Mouse (Mus musculus): ENCODE results near the gene Patl2. TPM values are rescaled to one million over a fixed set of nuclear protein-coding genes. Genes with fewer than 3 reads are reported as not detected.

The Patl2 gene
- polyA plus RNA-seq, 1 experiment from 2014 or later: not detected

DNA sequence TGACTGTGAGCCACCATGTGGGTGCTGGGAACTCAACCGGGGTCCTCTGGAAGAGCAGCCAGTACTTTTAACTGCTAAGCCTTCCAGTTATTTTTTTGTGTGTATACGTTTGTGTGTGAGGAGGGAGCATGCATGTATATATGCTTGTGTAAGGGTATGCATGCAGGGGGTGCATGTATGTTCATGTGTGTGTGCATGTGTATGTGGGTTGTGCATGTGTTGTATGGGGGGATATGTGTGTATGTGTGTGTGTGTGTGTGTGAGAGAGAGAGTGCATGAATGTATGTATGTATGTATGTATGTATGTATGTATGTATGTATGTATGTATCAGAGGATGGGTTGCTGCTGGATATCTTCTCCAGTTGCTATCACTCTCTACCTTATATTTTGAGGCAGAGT is 31.5 kb downstream of the Patl2 start:
- Histone ChIP-seq H3K9ac (replicated peaks) (no peak overlapping the region), H3K27ac (no peak overlapping the region), H3K9me3 (no peaks in the 10 kb centered on the region), H3K36me3 (peaks cover 20% of the 10 kb centered on the region; the same call in 1 of the 2 replicates), H3K27me3 (no peaks in the 10 kb centered on the region), H3K4me1 (replicated peaks) (no peaks in the 10 kb centered on the region), H3K4me2 (no peak overlapping the region), H3K4me3 (replicated peaks) (no peak overlapping the region)
- no peak for ATAC-seq (ENCODE audit: insufficient number of reproducible peaks, insufficient read depth, low FRiP score, low TSS enrichment, low read depth)
- 94% methylated on average over 2 of the region's 2 CpGs for WGBS

DNA sequence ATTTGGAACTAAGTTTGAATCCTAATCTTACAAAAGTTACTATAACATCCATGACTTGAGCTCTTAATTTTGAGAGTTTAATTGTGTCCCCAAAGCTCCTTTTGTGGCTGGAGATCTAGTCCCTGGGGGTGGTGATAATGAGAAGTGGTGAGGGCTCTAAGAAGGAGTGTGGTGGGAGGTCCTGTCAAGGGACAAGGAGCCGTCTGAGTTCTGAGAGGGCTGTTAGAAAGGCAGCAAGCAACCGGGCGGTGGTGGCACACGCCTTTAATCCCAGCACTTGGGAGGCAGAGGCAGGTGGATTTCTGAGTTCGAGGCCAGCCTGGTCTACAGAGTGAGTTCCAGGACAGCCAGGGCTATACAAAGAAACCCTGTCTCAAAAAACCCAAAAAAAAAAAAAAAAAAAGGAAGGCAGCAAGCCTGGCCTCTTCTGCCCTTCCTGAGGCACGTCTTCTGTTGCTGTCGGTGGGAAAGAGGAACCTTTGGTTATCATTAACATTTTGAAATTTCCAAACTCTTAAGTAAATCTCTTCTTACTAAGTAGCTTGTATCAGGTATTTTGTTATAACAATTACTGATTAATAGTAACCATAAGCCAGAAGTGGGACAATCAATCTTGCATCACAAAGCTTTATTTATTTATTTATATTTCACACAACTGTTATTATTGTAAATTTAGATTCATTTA is 32.2 kb downstream of the Patl2 start:
- Histone ChIP-seq H3K4me2 (no peak overlapping the region), H3K4me1 (replicated peaks) (no peaks in the 10 kb centered on the region; the same call in 1 of the 2 replicates), H3K4me3 (replicated peaks) (no peak overlapping the region), H3K27me3 (no peaks in the 10 kb centered on the region), H3K27ac (no peak overlapping the region), H3K36me3 (peaks cover 20% of the 10 kb centered on the region; the same call in 1 of the 2 replicates), H3K9me3 (no peaks in the 10 kb centered on the region), H3K9ac (replicated peaks) (no peak overlapping the region)
- no peak for ATAC-seq (ENCODE audit: insufficient number of reproducible peaks, insufficient read depth, low FRiP score, low TSS enrichment, low read depth)
- 85% methylated on average over 7 of the region's 7 CpGs for WGBS

DNA sequence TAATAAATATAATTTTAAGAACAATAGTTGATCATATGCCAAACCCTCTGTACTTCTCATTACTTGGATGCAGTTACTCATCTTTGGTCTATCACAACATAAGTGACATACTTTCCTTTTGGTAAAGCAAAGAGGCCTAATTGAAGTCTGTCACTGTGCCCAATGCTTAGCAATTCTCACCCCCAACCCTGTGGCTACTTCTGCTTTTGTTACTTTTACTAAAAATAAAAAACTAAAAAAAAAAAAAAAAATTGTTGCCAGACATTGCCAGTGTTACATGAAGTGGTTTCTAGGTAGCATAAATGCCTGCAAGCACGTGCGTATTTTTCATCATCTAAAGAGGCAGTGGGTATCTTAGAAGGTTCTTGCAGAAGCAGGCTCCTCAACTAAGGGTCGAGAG is 33.1 kb downstream of the Patl2 start:
- H3K27me3 ChIP-seq: no peaks in the 10 kb centered on the region
- peaks cover 20% of the 10 kb centered on the region; the same call in 1 of the 2 replicates for H3K36me3 ChIP-seq
- H3K4me2 ChIP-seq: no peak overlapping the region
- no peak for ATAC-seq (ENCODE audit: insufficient number of reproducible peaks, insufficient read depth, low FRiP score, low TSS enrichment, low read depth)
- H3K9me3 ChIP-seq: no peaks in the 10 kb centered on the region
- no peaks in the 10 kb centered on the region; the same call in 1 of the 2 replicates for H3K4me1 ChIP-seq (replicated peaks)
- H3K4me3 ChIP-seq (replicated peaks): no peak overlapping the region
- no peak overlapping the region for H3K27ac ChIP-seq
- 81% methylated on average over 3 of the region's 3 CpGs for WGBS
- no peak overlapping the region for H3K9ac ChIP-seq (replicated peaks)

DNA sequence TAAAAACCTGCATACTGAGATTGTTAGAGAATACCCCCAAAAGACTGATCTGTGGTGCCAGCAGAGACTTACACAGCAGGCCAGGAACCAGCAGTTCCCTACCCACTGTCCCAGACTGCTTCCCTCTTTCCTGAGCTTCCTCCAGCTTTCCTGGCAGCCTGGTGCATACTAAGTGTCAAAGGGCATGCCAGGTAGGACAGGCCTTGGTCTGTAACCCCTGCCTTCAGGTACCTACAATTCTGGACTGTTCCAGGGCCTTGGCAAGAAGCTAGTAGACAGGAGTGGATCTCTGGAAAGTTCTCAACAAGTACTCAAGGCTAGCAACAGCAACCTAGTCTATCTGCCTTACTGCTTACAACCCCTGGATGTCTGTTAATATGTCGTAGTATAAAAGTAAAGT is 34.8 kb downstream of the Patl2 start:
- Histone ChIP-seq H3K4me1 (replicated peaks) (no peaks in the 10 kb centered on the region; the same call in 1 of the 2 replicates), H3K4me2 (no peak overlapping the region), H3K9me3 (no peaks in the 10 kb centered on the region), H3K4me3 (replicated peaks) (no peak overlapping the region), H3K36me3 (peaks cover 20% of the 10 kb centered on the region; the same call in 1 of the 2 replicates), H3K27me3 (no peaks in the 10 kb centered on the region), H3K9ac (replicated peaks) (no peak overlapping the region), H3K27ac (no peak overlapping the region)
- WGBS: 100% methylated on average over 1 of the region's 1 CpGs
- ATAC-seq (ENCODE audit: insufficient number of reproducible peaks, insufficient read depth, low FRiP score, low TSS enrichment, low read depth): no peak

- 77% methylated on average over 3 of the region's 3 CpGs for WGBS
- H3K36me3 ChIP-seq: peaks cover 16% of the 10 kb centered on the region; the same call in 1 of the 2 replicates
- H3K27ac ChIP-seq: no peak overlapping the region
- no peak overlapping the region for H3K4me3 ChIP-seq (replicated peaks)
- no peak overlapping the region for H3K9ac ChIP-seq (replicated peaks)
- no peak overlapping the region for H3K4me2 ChIP-seq
- no peaks in the 10 kb centered on the region; the same call in 1 of the 2 replicates for H3K4me1 ChIP-seq (replicated peaks)
- H3K9me3 ChIP-seq: no peaks in the 10 kb centered on the region
- no peak for ATAC-seq (ENCODE audit: insufficient number of reproducible peaks, insufficient read depth, low FRiP score, low TSS enrichment, low read depth)
- no peaks in the 10 kb centered on the region for H3K27me3 ChIP-seq
Observed at GRCm38 (mm10) chr2:122149716-122150115, 36.3 kb downstream of the Patl2 start.

DNA sequence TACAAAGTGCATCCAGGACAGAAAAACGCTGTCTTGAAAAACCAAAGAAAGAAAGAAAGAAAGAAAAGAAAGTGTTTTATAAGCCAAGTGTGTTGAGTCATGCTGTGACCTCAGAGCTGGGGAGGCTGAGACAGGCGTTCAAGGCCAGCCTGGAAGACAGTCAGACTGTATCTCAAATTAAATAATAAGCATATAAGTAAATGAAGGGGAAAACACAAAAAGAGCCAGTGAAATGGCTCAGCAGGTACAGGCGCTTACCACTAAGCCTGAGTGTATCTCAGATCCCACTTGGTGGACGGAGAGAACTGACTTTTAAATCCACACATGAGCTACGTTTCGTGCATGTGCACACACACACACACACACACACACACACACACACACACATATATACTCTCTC is 36.7 kb downstream of the Patl2 start:
- H3K4me3 ChIP-seq (replicated peaks): no peak overlapping the region
- H3K9me3 ChIP-seq: no peaks in the 10 kb centered on the region
- H3K4me2 ChIP-seq: peak overlapping the region; percentile 61; the same call in 1 of the 2 replicates
- H3K36me3 ChIP-seq: peaks cover 12% of the 10 kb centered on the region; the same call in 1 of the 2 replicates
- no peak overlapping the region for H3K9ac ChIP-seq (replicated peaks)
- no peak overlapping the region for H3K27ac ChIP-seq
- H3K27me3 ChIP-seq: no peaks in the 10 kb centered on the region
- ATAC-seq (ENCODE audit: insufficient number of reproducible peaks, insufficient read depth, low FRiP score, low TSS enrichment, low read depth): no peak
- 89% methylated on average over 6 of the region's 6 CpGs for WGBS
- H3K4me1 ChIP-seq (replicated peaks): no peaks in the 10 kb centered on the region; the same call in 1 of the 2 replicates

- peak overlapping the region; percentile 61 for H3K4me2 ChIP-seq
- peak overlapping the region; percentile 70 for H3K4me3 ChIP-seq (replicated peaks)
- H3K27ac ChIP-seq: no peak overlapping the region
- H3K36me3 ChIP-seq: peaks cover 11% of the 10 kb centered on the region; the same call in 1 of the 2 replicates
- peak overlapping the region; percentile 74 for H3K9ac ChIP-seq (replicated peaks)
- H3K4me1 ChIP-seq (replicated peaks): no peaks in the 10 kb centered on the region; the same call in 1 of the 2 replicates
- ATAC-seq (ENCODE audit: insufficient number of reproducible peaks, insufficient read depth, low FRiP score, low TSS enrichment, low read depth): no peak
- H3K27me3 ChIP-seq: no peaks in the 10 kb centered on the region
- WGBS: 37% methylated on average over 18 of the region's 18 CpGs
- H3K9me3 ChIP-seq: no peaks in the 10 kb centered on the region
Observed at GRCm38 (mm10) chr2:122148242-122148917, 37.6 kb downstream of the Patl2 start.

- Histone ChIP-seq H3K27ac (peak within 1 kb of the TSS; percentile 75), H3K9me3 (no peaks in the 10 kb centered on the region), H3K27me3 (no peaks in the 10 kb centered on the region), H3K4me2 (peak within 1 kb of the TSS; percentile 61), H3K4me1 (replicated peaks) (no peaks in the 10 kb centered on the region; the same call in 1 of the 2 replicates), H3K36me3 (peaks cover 11% of the 10 kb centered on the region; the same call in 1 of the 2 replicates), H3K4me3 (replicated peaks) (peak within 1 kb of the TSS; percentile 70), H3K9ac (replicated peaks) (peak within 1 kb of the TSS; percentile 74)
- ATAC-seq (ENCODE audit: insufficient number of reproducible peaks, insufficient read depth, low FRiP score, low TSS enrichment, low read depth): peak; percentile 95
- WGBS: under 1% methylated on average over 40 of the region's 40 CpGs
Observed at GRCm38 (mm10) chr2:122147508-122148241, 38.3 kb downstream of the Patl2 start, which contains the start of gene B2m. B2m (plus strand) TSS chr2:122147686.

GRCm38 (mm10) chr2:122146687-122147086 is 39.3 kb downstream of the Patl2 start:
- no peak overlapping the region for H3K9ac ChIP-seq (replicated peaks)
- WGBS: 86% methylated on average over 6 of the region's 6 CpGs
- no peaks in the 10 kb centered on the region; the same call in 1 of the 2 replicates for H3K4me1 ChIP-seq (replicated peaks)
- H3K27me3 ChIP-seq: no peaks in the 10 kb centered on the region
- H3K36me3 ChIP-seq: peaks cover 6% of the 10 kb centered on the region; the same call in 1 of the 2 replicates
- no peak overlapping the region for H3K27ac ChIP-seq
- H3K4me3 ChIP-seq (replicated peaks): no peak overlapping the region
- no peak for ATAC-seq (ENCODE audit: insufficient number of reproducible peaks, insufficient read depth, low FRiP score, low TSS enrichment, low read depth)
- H3K9me3 ChIP-seq: no peaks in the 10 kb centered on the region
- H3K4me2 ChIP-seq: no peak overlapping the region

DNA sequence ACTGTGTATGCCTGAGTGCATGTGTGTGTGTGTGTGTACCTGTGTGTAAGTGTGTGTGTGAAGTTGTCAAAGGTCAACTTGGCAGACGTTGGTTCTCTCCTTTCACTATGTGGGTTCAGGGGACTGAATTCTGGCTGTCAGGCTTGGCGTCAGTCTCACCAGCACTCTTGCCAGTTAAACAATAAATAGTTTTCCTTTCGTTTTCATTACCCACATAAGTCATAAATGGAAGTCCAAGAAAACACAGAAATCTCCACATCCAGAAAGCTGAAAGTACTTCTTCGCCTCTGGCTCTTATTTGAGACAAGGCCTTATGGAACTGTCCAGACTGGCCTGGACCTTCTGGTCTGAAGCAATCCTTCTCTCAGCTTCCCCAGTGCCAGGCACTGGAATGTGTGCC is 40.2 kb downstream of the Patl2 start:
- Histone ChIP-seq H3K4me2 (no peak overlapping the region), H3K4me3 (replicated peaks) (no peak overlapping the region), H3K9me3 (no peaks in the 10 kb centered on the region), H3K36me3 (no peaks in the 10 kb centered on the region), H3K27me3 (no peaks in the 10 kb centered on the region), H3K9ac (replicated peaks) (no peak overlapping the region), H3K27ac (no peak overlapping the region), H3K4me1 (replicated peaks) (no peaks in the 10 kb centered on the region; the same call in 1 of the 2 replicates)
- ATAC-seq (ENCODE audit: insufficient number of reproducible peaks, insufficient read depth, low FRiP score, low TSS enrichment, low read depth): no peak
- 66% methylated on average over 4 of the region's 4 CpGs for WGBS

DNA sequence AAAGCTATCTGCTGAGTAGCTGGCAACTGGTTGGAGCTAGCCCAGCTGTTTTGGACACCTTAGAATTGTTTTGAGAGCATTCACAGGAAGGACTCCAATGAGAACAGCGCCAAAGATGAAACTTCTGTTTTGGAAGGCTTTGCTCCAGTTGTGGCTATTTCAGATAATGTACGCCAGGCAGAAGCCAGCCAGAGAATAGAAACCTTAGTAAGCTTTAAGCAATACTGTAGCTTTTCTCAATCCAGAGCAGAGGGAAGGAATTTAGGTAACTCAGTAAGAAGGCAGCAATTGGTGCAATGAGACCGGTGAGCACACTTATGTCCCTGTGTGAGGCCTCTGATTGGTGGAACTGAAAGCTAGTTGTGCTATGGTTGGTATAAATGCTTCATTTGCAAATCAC is 42.9 kb downstream of the Patl2 start:
- no peak for ATAC-seq (ENCODE audit: insufficient number of reproducible peaks, insufficient read depth, low FRiP score, low TSS enrichment, low read depth)
- Histone ChIP-seq H3K36me3 (no peaks in the 10 kb centered on the region), H3K27me3 (no peaks in the 10 kb centered on the region), H3K9ac (replicated peaks) (no peak overlapping the region), H3K4me1 (replicated peaks) (no peaks in the 10 kb centered on the region), H3K4me3 (replicated peaks) (no peak overlapping the region), H3K27ac (no peak overlapping the region), H3K9me3 (no peaks in the 10 kb centered on the region), H3K4me2 (no peak overlapping the region)
- WGBS: 87% methylated on average over 3 of the region's 3 CpGs
